9 mouse cellular contexts compared by ENCODE assay signal in genomic region chr19:7266421-7266831, GRCm38 (mm10). TPM values are rescaled to one million over a fixed set of nuclear protein-coding genes. Genes with fewer than 3 reads are reported as not detected.
DNase-seq lines count a peak whose midpoint lies in the region; ATAC-seq and TF ChIP-seq lines count a peak whose summit lies in the region.
"Had no signal": no experiment of that assay in that cellular context is flagged by ENCODE, and none has a peak within 500 bp of the region (broad histone marks: within the 10 kb centered on the region; RNA-seq: fewer than 3 reads in every experiment).

No protein-coding gene starts in this region.

- no peak for ATAC-seq in heart, embryonic 12.5 days (ENCODE audit: insufficient number of reproducible peaks, low FRiP score)
- no peak for ATAC-seq in limb, embryonic 11.5 days (ENCODE audit: insufficient number of reproducible peaks, low FRiP score, low TSS enrichment, low read depth)

- no peak overlapping the region for H3K4me3 ChIP-seq in heart, embryonic 12.5 days
- peak overlapping the region; percentile 94 to 99 for H3K4me3 ChIP-seq in ES-E14 (ENCODE audit: insufficient read depth in 1 of 2, low read depth in 1 of 2, low read length in 2 of 2, poor library complexity in 1 of 2, severe bottlenecking in 1 of 2)
- H3K4me3 ChIP-seq in forebrain, embryonic 10.5 days: peak overlapping the region; percentile 97
- no peak overlapping the region for H3K4me3 ChIP-seq in limb, embryonic 11.5 days (ENCODE audit: low read depth, low read length)

- H3K4me2 ChIP-seq in heart, embryonic 12.5 days: no peak overlapping the region
- no peak overlapping the region for H3K4me2 ChIP-seq in limb, embryonic 11.5 days (ENCODE audit: low read depth, severe bottlenecking)

- H3K9ac ChIP-seq in heart, embryonic 12.5 days: peak overlapping the region; percentile 93; the same call in 1 of the 2 replicates
- peak overlapping the region; percentile 72; the same call in 1 of the 2 replicates for H3K9ac ChIP-seq in ES-E14 (ENCODE audit: insufficient read depth, low read depth, low read length, poor library complexity, severe bottlenecking)
- H3K9ac ChIP-seq in limb, embryonic 11.5 days (ENCODE audit: low read length): no peak overlapping the region; the same call in 1 of the 2 replicates
- H3K9ac ChIP-seq: liver, embryonic 14.5 days had no signal

- no peak for DNase-seq in heart, adult 8-10 months (ENCODE audit: low spot score)
- DNase-seq in ES-E14 (ENCODE audit: low read depth, low spot score): no peak
- DNase-seq in forebrain, embryonic 10.5 days (ENCODE audit: extremely low spot score, low spot score): peak; percentile 59
- peak; percentile 53 for DNase-seq in limb, embryonic 11.5 days (ENCODE audit: low spot score)
- no peak for DNase-seq in adrenal gland, postnatal 10 days
- no peak for DNase-seq in kidney, postnatal 4 days
- no peak for DNase-seq in layer of hippocampus, adult 18-20 months (ENCODE audit: low spot score in 2 of 2)

- 46% methylated on average over 4 of the region's 4 CpGs for WGBS in heart, embryonic 12.5 days
- 20% methylated on average over 4 of the region's 4 CpGs for WGBS in forebrain, embryonic 10.5 days
- WGBS in limb, embryonic 11.5 days: 46% methylated on average over 4 of the region's 4 CpGs

- peaks cover 12% of the 10 kb centered on the region for H3K36me3 ChIP-seq in heart, embryonic 12.5 days
- H3K36me3 ChIP-seq in ES-E14 (ENCODE audit: control insufficient read depth, insufficient read depth, low read length, poor library complexity, severe bottlenecking): peaks cover 20% of the 10 kb centered on the region
- peaks cover 20% of the 10 kb centered on the region for H3K36me3 ChIP-seq in forebrain, embryonic 10.5 days (replicated peaks)
- peaks cover 11% of the 10 kb centered on the region for H3K36me3 ChIP-seq in limb, embryonic 11.5 days (ENCODE audit: control insufficient read depth, insufficient read depth, low read length)

- H3K27ac ChIP-seq in heart, embryonic 12.5 days (ENCODE audit: poor library complexity, severe bottlenecking): peak overlapping the region; percentile 94
- H3K27ac ChIP-seq in ES-E14 (ENCODE audit: insufficient read depth, low read depth, low read length, poor library complexity, severe bottlenecking): peak overlapping the region; percentile 93
- H3K27ac ChIP-seq in forebrain, embryonic 10.5 days: peak overlapping the region; percentile 100
- 0 out of 2 replicates have a peak overlapping the region, but pooled peaks have one; percentile 98 for H3K27ac ChIP-seq in limb, embryonic 11.5 days (replicated peaks; ENCODE audit: low read depth, low read length)
- H3K27ac ChIP-seq: liver, embryonic 14.5 days had no signal

- H3K27me3 ChIP-seq in heart, embryonic 12.5 days (replicated peaks): no peaks in the 10 kb centered on the region
- no peaks in the 10 kb centered on the region for H3K27me3 ChIP-seq in forebrain, embryonic 10.5 days (ENCODE audit: poor library complexity, severe bottlenecking)
- H3K27me3 ChIP-seq in limb, embryonic 11.5 days (ENCODE audit: control insufficient read depth, insufficient read depth, low read length): no peaks in the 10 kb centered on the region

- peaks cover 5% of the 10 kb centered on the region; the same call in 1 of the 2 replicates for H3K9me3 ChIP-seq in heart, embryonic 12.5 days (replicated peaks)
- H3K9me3 ChIP-seq in ES-E14 (ENCODE audit: control insufficient read depth, insufficient read depth, low read depth, low read length): no peaks in the 10 kb centered on the region
- peaks cover 7% of the 10 kb centered on the region; the same call in 1 of the 2 replicates for H3K9me3 ChIP-seq in forebrain, embryonic 10.5 days
- no peaks in the 10 kb centered on the region for H3K9me3 ChIP-seq in limb, embryonic 11.5 days (ENCODE audit: control insufficient read depth, low read length)

- in situ Hi-C loops in ES-E14 (cut with MboI; ENCODE audit: low sequenced_read_pairs in 2 of 2, unreplicated experiment in 2 of 2): no loop called here

- H3K4me1 ChIP-seq in heart, embryonic 12.5 days (replicated peaks): peaks cover 54% of the 10 kb centered on the region
- H3K4me1 ChIP-seq in ES-E14 (ENCODE audit: control insufficient read depth in 2 of 2, insufficient read depth in 2 of 2, low read length in 2 of 2, poor library complexity in 1 of 2): peaks cover 8 to 30% of the 10 kb centered on the region in 2 experiments
- peaks cover 71% of the 10 kb centered on the region for H3K4me1 ChIP-seq in forebrain, embryonic 10.5 days
- H3K4me1 ChIP-seq in limb, embryonic 11.5 days (ENCODE audit: control insufficient read depth, insufficient read depth, low read length): peaks cover 46% of the 10 kb centered on the region

TF ChIP-seq in ES-E14, 5 proteins besides CTCF, POLR2A, EP300 and RAD21:
- no peak for TF ChIP-seq ZC3H11A (IDR thresholded peaks at IDR 0.05; ENCODE audit: borderline replicate concordance, low read depth, low read length)
- no peak for TF ChIP-seq MAFK (IDR thresholded peaks at IDR 0.05; ENCODE audit: insufficient read depth, low read depth, low read length)
- TF ChIP-seq CHD2 (IDR thresholded peaks at IDR 0.05; ENCODE audit: low read depth, low read length): no peak
- no peak for TF ChIP-seq ZNF384 (IDR thresholded peaks at IDR 0.05; ENCODE audit: low read depth, low read length)

RNA-seq across cellular contexts. Expression of gene Rcor2, which starts 0.7 kb away (rescaled TPM):
- 16.3 and 16.5 TPM in 2 replicates for polyA plus RNA-seq in heart, embryonic 12.5 days (2016; fragmentation: Nextera tagmentation; extraction: Ambion mirVana)
- 10 to 100 TPM in 1 of 4 experiments, 1 to 10 TPM in 3; 5.5 to 12.7 (median 7.3) TPM for total RNA-seq in heart, adult 8-10 months (2022)
- 161 and 192 TPM in 2 replicates for total RNA-seq in ES-E14 (2012; rRNA removed)
- 61.7 and 64.0 TPM in 2 replicates for polyA plus RNA-seq in forebrain, embryonic 10.5 days (2016; fragmentation: Nextera tagmentation; extraction: Ambion mirVana)
- polyA plus RNA-seq in limb, embryonic 11.5 days (2014; fragmentation: Nextera tagmentation; extraction: Ambion mirVana): 22.6 and 30.0 TPM in 2 replicates
- total RNA-seq in adrenal gland, postnatal 10 days (2021): 1 to 10 TPM; 4.5 to 7.6 TPM
- total RNA-seq in layer of hippocampus, adult 18-20 months (2021): 10 to 100 TPM; 12.7 to 13.9 TPM

RNA-seq across cellular contexts. Expression of gene Naa40, which starts 25.4 kb away (rescaled TPM):
- polyA plus RNA-seq in heart, embryonic 12.5 days (2016; fragmentation: Nextera tagmentation; extraction: Ambion mirVana): 64.1 and 66.3 TPM in 2 replicates
- 10 to 100 TPM; 11.7 to 21.1 (median 17.1) TPM for total RNA-seq in heart, adult 8-10 months (2022)
- total RNA-seq in ES-E14 (2012; rRNA removed): 50.9 and 56.1 TPM in 2 replicates
- polyA plus RNA-seq in forebrain, embryonic 10.5 days (2016; fragmentation: Nextera tagmentation; extraction: Ambion mirVana): 106 and 107 TPM in 2 replicates
- polyA plus RNA-seq in limb, embryonic 11.5 days (2014; fragmentation: Nextera tagmentation; extraction: Ambion mirVana): 83.9 and 85.1 TPM in 2 replicates
- total RNA-seq in adrenal gland, postnatal 10 days (2021): 10 to 100 TPM; 27.2 to 38.8 TPM
- total RNA-seq in layer of hippocampus, adult 18-20 months (2021): 10 to 100 TPM; 28.5 to 29.8 TPM

RNA-seq across cellular contexts. Expression of gene Cox8a, which starts 49.0 kb away (rescaled TPM):
- polyA plus RNA-seq in heart, embryonic 12.5 days (2016; fragmentation: Nextera tagmentation; extraction: Ambion mirVana): 2,134 and 2,138 TPM in 2 replicates
- total RNA-seq in heart, adult 8-10 months (2022): 100 to 1,000 TPM; 406 to 459 (median 432) TPM
- total RNA-seq in ES-E14 (2012; rRNA removed): 882 and 1,211 TPM in 2 replicates
- polyA plus RNA-seq in forebrain, embryonic 10.5 days (2016; fragmentation: Nextera tagmentation; extraction: Ambion mirVana): 862 and 888 TPM in 2 replicates
- polyA plus RNA-seq in limb, embryonic 11.5 days (2014; fragmentation: Nextera tagmentation; extraction: Ambion mirVana): 807 and 830 TPM in 2 replicates
- total RNA-seq in adrenal gland, postnatal 10 days (2021): 1,000 to 10,000 TPM; 1,477 to 1,649 TPM
- 1,000 to 10,000 TPM in 1 of 2 experiments, 100 to 1,000 TPM in 1; 974 to 1,030 TPM for total RNA-seq in layer of hippocampus, adult 18-20 months (2021)

Comparison
In these comparisons a context has a peak if more than half of its experiments do, and no peak if none do; other contexts are left out.
1. H3K4me3 ChIP-seq: peak in ES-E14 (2 of 2) and forebrain, embryonic 10.5 days (single experiment); none in heart, embryonic 12.5 days (single experiment) and limb, embryonic 11.5 days (single experiment).
2. DNase-seq: peak in forebrain, embryonic 10.5 days (single experiment) and limb, embryonic 11.5 days (single experiment); none in heart, adult 8-10 months (single experiment), ES-E14 (single experiment), adrenal gland, postnatal 10 days (single experiment), kidney, postnatal 4 days (0 of 2) and layer of hippocampus, adult 18-20 months (0 of 2).
3. RNA of gene Rcor2, which starts 0.7 kb away (total RNA-seq): 161 to 192 TPM in ES-E14; 12.7 to 13.9 TPM in layer of hippocampus, adult 18-20 months, 4.5 to 7.6 TPM in adrenal gland, postnatal 10 days and 5.5 to 12.7 TPM in heart, adult 8-10 months; every median in the first group is over 10 times any median in the second.
4. Peak in every context shown above with its lines, with median percentiles within 50 percentile points of each other: H3K27ac ChIP-seq.